Mouse (Mus musculus) kidney, embryonic 14.5 days (tissue): ENCODE results near the gene Gm10762. TPM values are rescaled to one million over a fixed set of nuclear protein-coding genes. Genes with fewer than 3 reads are reported as not detected.

ENCODE experiments used
- ATAC-seq: fragments of 200-750 bp; cut with Nextera tagmentation; 2 replicates; pipeline ENCODE4 v1.8.0; 2017; ENCODE audit warnings: moderate number of reproducible peaks, mild to moderate bottlenecking, moderate TSS enrichment, moderate library complexity; ENCODE audit not compliant: low FRiP score, low TSS enrichment
- H3K27ac ChIP-seq: fragments of 300-500 bp; sonication (generic); 2 replicates; pipeline ENCODE4 v1.5.1; 2014; ENCODE audit warnings: low read depth, mild to moderate bottlenecking, low read length, moderate library complexity, mixed read lengths
- H3K27me3 ChIP-seq: fragments of 300-500 bp; sonication (generic); 2 replicates; pipeline ENCODE4 v1.6.1; 2014; ENCODE audit warnings: mild to moderate bottlenecking, low read length; ENCODE audit not compliant: control insufficient read depth, insufficient read depth
- H3K36me3 ChIP-seq: fragments of 300-500 bp; sonication (generic); 2 replicates; pipeline ENCODE4 v1.6.1; 2014; ENCODE audit warnings: low read length, mixed read lengths; ENCODE audit not compliant: control insufficient read depth, insufficient read depth
- H3K4me1 ChIP-seq: fragments of 300-500 bp; sonication (generic); 2 replicates; pipeline ENCODE4 v1.6.1; 2014; ENCODE audit warnings: low read length, mixed read lengths; ENCODE audit not compliant: control insufficient read depth, insufficient read depth
- H3K4me2 ChIP-seq: fragments of 300-500 bp; sonication (generic); replicated peaks from 2 replicates; pipeline ENCODE4 v1.6.1; 2014; ENCODE audit warnings: low read depth, mild to moderate bottlenecking, low read length
- H3K4me3 ChIP-seq: fragments of 300-500 bp; sonication (generic); 2 replicates; pipeline ENCODE4 v1.5.1; 2014; ENCODE audit warnings: mild to moderate bottlenecking, low read length
- H3K9ac ChIP-seq: fragments of 300-500 bp; sonication (generic); 2 replicates; pipeline ENCODE4 v1.6.1; 2014; ENCODE audit warnings: low read depth, mild to moderate bottlenecking, low read length, moderate library complexity
- H3K9me3 ChIP-seq: fragments of 300-500 bp; sonication (generic); 2 replicates; pipeline ENCODE4 v1.6.1; 2016; ENCODE audit warnings: low read length; ENCODE audit not compliant: control insufficient read depth
- WGBS: fragments of 180-500 bp; shearing (Covaris S2); extraction: QIAGEN DNeasy Blood & Tissue Kit; methylation state at CpG from one replicate; pipeline ENCODE4 v1.1.7; 2014; 5-methylcytosine and 5-hydroxymethylcytosine counted together
- microRNA-seq: library from miRNA; unstranded; fragments of <30 nt; microRNA quantifications from one replicate; pipeline ENCODE4, GENCODE M21; 2016
- polyA plus RNA-seq: library from polyadenylated mRNA; unstranded; fragments of >200 nt; fragmentation: Nextera tagmentation; extraction: Ambion mirVana; gene quantifications from 2 replicates; pipeline ENCODE4 v1.2.1, GENCODE M21; 2014

Gene Gm10762
- polyA plus RNA-seq, 1 experiment from 2014 or later = 14.6 TPM

- 97% methylated on average over 3 of the region's 3 CpGs for WGBS
These were observed 39.1 kb downstream of the Gm10762 start for GRCm38 (mm10) chr2:128928446-128928845.

DNA sequence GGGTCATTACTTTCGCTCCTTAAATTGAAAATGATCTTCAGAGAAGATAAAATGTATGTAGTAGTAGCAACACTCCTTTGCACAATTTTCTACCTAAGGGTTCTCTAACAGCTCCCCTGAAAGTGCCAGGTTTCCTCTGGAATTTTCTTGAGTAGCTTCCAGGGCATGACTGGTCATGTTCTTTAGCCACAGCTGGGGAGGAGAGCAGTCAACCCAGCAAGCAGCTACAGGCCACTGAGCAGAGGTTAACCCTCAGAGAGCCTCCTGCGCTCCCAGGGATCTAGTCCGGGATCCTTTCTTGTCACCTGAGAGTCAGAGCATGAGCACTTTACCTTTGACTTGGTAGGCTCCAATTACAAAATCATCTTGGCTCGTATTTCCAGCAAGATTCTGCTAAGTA lies 42.7 kb downstream of the Gm10762 start:
- H3K36me3 ChIP-seq = peaks cover 18% of the 10 kb centered on the region; the same call in 1 of the 2 replicates
- H3K27ac ChIP-seq = no peak overlapping the region
- no peaks in the 10 kb centered on the region for H3K27me3 ChIP-seq
- no peak for ATAC-seq
- H3K4me2 ChIP-seq = no peak overlapping the region
- WGBS = 67% methylated on average over 4 of the region's 4 CpGs
- H3K4me1 ChIP-seq = no peaks in the 10 kb centered on the region
- no peaks in the 10 kb centered on the region for H3K9me3 ChIP-seq
- no peak overlapping the region for H3K9ac ChIP-seq
- no peak overlapping the region for H3K4me3 ChIP-seq

More at GRCm38 (mm10) chr2:128928446-128928845, 39.1 kb downstream of the Gm10762 start:
- H3K9me3 ChIP-seq = no peaks in the 10 kb centered on the region
- H3K4me1 ChIP-seq = no peaks in the 10 kb centered on the region
- H3K9ac ChIP-seq = no peak overlapping the region
- peaks cover 32% of the 10 kb centered on the region for H3K36me3 ChIP-seq
- no peak overlapping the region for H3K4me3 ChIP-seq
- no peak overlapping the region for H3K4me2 ChIP-seq
- no peak for ATAC-seq
- no peaks in the 10 kb centered on the region for H3K27me3 ChIP-seq
- H3K27ac ChIP-seq = no peak overlapping the region

Small RNAs within 50 kb of the gene (microRNA-seq; reads per million reads assigned to microRNA genes)
- gene Gm22859 = not detected

Other genes with a start within 250 kb of the Gm10762 start
- 14.8 and 31.8 TPM in 2 replicates for gene Tmem87b, start 149.6 kb downstream of the Gm10762 start, polyA plus RNA-seq
- 3.3 and 4.7 TPM in 2 replicates for gene Fbln7, start 104.7 kb downstream of the Gm10762 start, polyA plus RNA-seq
- 10.8 and 12.4 TPM in 2 replicates for gene Zc3h8, start 23.6 kb downstream of the Gm10762 start, polyA plus RNA-seq
- 1.5 and 1.8 TPM in 2 replicates for gene Zc3h6, start 323 bp downstream of the Gm10762 start, polyA plus RNA-seq
- gene Vinac1, start 80.4 kb upstream of the Gm10762 start, polyA plus RNA-seq = not detected in 2 replicates
- gene Ttl, start 98.2 kb upstream of the Gm10762 start, polyA plus RNA-seq = 12.2 and 20.5 TPM in 2 replicates
- gene Polr1b, start 133.3 kb upstream of the Gm10762 start, polyA plus RNA-seq = 12.8 and 31.1 TPM in 2 replicates
- 26.8 and 26.9 TPM in 2 replicates for gene Chchd5, start 162.0 kb upstream of the Gm10762 start, polyA plus RNA-seq
- gene Slc20a1, start 231.0 kb upstream of the Gm10762 start, polyA plus RNA-seq = 16.4 and 34.5 TPM in 2 replicates